Mouse (Mus musculus): ENCODE data around the gene Hoxb3. TPM values are rescaled to one million over a fixed set of nuclear protein-coding genes. Genes with fewer than 3 reads are reported as not detected.

Hoxb3 gene
- total and polyA plus RNA-seq, 3 experiments: not detected

- H3K36me3 ChIP-seq (ENCODE audit: control insufficient read depth in 1 of 2, insufficient read depth in 2 of 2, low read length in 2 of 2): no peaks in the 10 kb centered on the region
- no peak for DNase-seq (ENCODE audit: low read depth, low spot score)
- peaks cover 13 to 17% of the 10 kb centered on the region in 2 experiments for H3K27me3 ChIP-seq (ENCODE audit: control insufficient read depth in 1 of 2, insufficient read depth in 2 of 2, low read length in 2 of 2)
- no peaks in the 10 kb centered on the region for H3K79me2 ChIP-seq (ENCODE audit: control insufficient read depth, insufficient read depth, low read length, poor library complexity)
- H3K4me1 ChIP-seq (ENCODE audit: control insufficient read depth in 1 of 2, insufficient read depth in 2 of 2, low read length in 2 of 2): 0 out of 4 replicates have a peak, but pooled peaks cover 0 to 4% of the 10 kb centered on the region in 2 experiments
- no peak overlapping the region for H3K27ac ChIP-seq (ENCODE audit: control insufficient read depth, low read depth, low read length)
- no peak overlapping the region for H3K4me3 ChIP-seq (ENCODE audit: control insufficient read depth in 1 of 2, insufficient read depth in 1 of 2, low read depth in 2 of 2, low read length in 2 of 2)
- H3K9ac ChIP-seq (ENCODE audit: control insufficient read depth, low read depth, low read length, poor library complexity, severe bottlenecking): no peak overlapping the region
- TF ChIP-seq NELFE (IDR thresholded peaks at IDR 0.05; ENCODE audit: low read depth, low read length): no peak
- no peak for TF ChIP-seq MXI1 (IDR thresholded peaks at IDR 0.05; ENCODE audit: low read depth, low read length)
- no peak for TF ChIP-seq TCF12 (IDR thresholded peaks at IDR 0.05; ENCODE audit: low read depth, low read length)
- no peak for TF ChIP-seq USF2 (IDR thresholded peaks at IDR 0.05; ENCODE audit: borderline replicate concordance in 1 of 2, insufficient read depth in 1 of 2, low read depth in 1 of 2, low read length in 2 of 2)
- TF ChIP-seq MAX (IDR thresholded peaks at IDR 0.05; ENCODE audit: low read length): no peak
- no peak for TF ChIP-seq RCOR1 (IDR thresholded peaks at IDR 0.05; ENCODE audit: low read depth, low read length)
- TF ChIP-seq POLR2A (IDR thresholded peaks at IDR 0.05; ENCODE audit: control insufficient read depth in 1 of 2, insufficient read depth in 1 of 2, low read depth in 1 of 2, low read length in 2 of 2, poor library complexity in 1 of 2): no peak
- no peak for TF ChIP-seq KAT2A (conservative IDR thresholded peaks at IDR 0.05; ENCODE audit: low read depth, low read length)
- no peak for TF ChIP-seq GATA1 (IDR thresholded peaks at IDR 0.05; ENCODE audit: low read depth, low read length)
- no peak for TF ChIP-seq POLR2AphosphoS5 (IDR thresholded peaks at IDR 0.05; ENCODE audit: borderline replicate concordance, low read depth, low read length)
- TF ChIP-seq MYC (IDR thresholded peaks at IDR 0.05; ENCODE audit: low read depth, low read length): no peak
- TF ChIP-seq SIN3A (IDR thresholded peaks at IDR 0.05; ENCODE audit: low read length): no peak
- no peak for TF ChIP-seq EP300 (IDR thresholded peaks at IDR 0.05; ENCODE audit: low read depth in 1 of 2, low read length in 2 of 2)
- TF ChIP-seq ZMIZ1 (IDR thresholded peaks at IDR 0.05; ENCODE audit: low read depth, low read length): no peak
- TF ChIP-seq MEF2A (IDR thresholded peaks at IDR 0.05; ENCODE audit: extremely low read depth, insufficient replicate concordance, low read depth, low read length, poor library complexity, severe bottlenecking): no peak
- H3K9me3 ChIP-seq (replicated peaks; ENCODE audit: insufficient read depth, low read length): no peaks in the 10 kb centered on the region
Observed at GRCm38 (mm10) chr11:96297968-96298635, 25.0 kb upstream of the Hoxb3 start.

GRCm38 (mm10) chr11:96298895-96299667 is 24.0 kb upstream of the Hoxb3 start:
- no peak for DNase-seq (ENCODE audit: low read depth, low spot score)
- peaks cover 13 to 17% of the 10 kb centered on the region in 2 experiments for H3K27me3 ChIP-seq (ENCODE audit: control insufficient read depth in 1 of 2, insufficient read depth in 2 of 2, low read length in 2 of 2)
- no peaks in the 10 kb centered on the region for H3K9me3 ChIP-seq (replicated peaks; ENCODE audit: insufficient read depth, low read length)
- H3K4me1 ChIP-seq (ENCODE audit: control insufficient read depth in 1 of 2, insufficient read depth in 2 of 2, low read length in 2 of 2): 0 out of 4 replicates have a peak, but pooled peaks cover 0 to 4% of the 10 kb centered on the region in 2 experiments
- H3K79me2 ChIP-seq (ENCODE audit: control insufficient read depth, insufficient read depth, low read length, poor library complexity): no peaks in the 10 kb centered on the region
- no peak overlapping the region for H3K27ac ChIP-seq (ENCODE audit: control insufficient read depth, low read depth, low read length)
- H3K36me3 ChIP-seq (ENCODE audit: control insufficient read depth in 1 of 2, insufficient read depth in 2 of 2, low read length in 2 of 2): no peaks in the 10 kb centered on the region
- no peak overlapping the region for H3K4me3 ChIP-seq (ENCODE audit: control insufficient read depth in 1 of 2, insufficient read depth in 1 of 2, low read depth in 2 of 2, low read length in 2 of 2)
- no peak overlapping the region for H3K9ac ChIP-seq (ENCODE audit: control insufficient read depth, low read depth, low read length, poor library complexity, severe bottlenecking)
- no peak for TF ChIP-seq CTCF (IDR thresholded peaks at IDR 0.05 in 2 of 3, conservative IDR thresholded peaks at IDR 0.05 in 1 of 3; ENCODE audit: control insufficient read depth in 1 of 3, insufficient read depth in 1 of 3, low read depth in 2 of 3, low read length in 3 of 3, poor library complexity in 1 of 3, severe bottlenecking in 1 of 3)
- no peak for TF ChIP-seq SIN3A (IDR thresholded peaks at IDR 0.05; ENCODE audit: low read length)
